Mouse (Mus musculus): Measurements from ENCODE around the gene Gimap8. TPM values are rescaled to one million over a fixed set of nuclear protein-coding genes. Genes with fewer than 3 reads are reported as not detected.
"Not testable (repeated sequence)": the region's sequence is repeated elsewhere in the genome, so short reads cannot be mapped to it uniquely, and the experiment has no call there.

Gimap8 gene
- under 1 TPM; 0.64 to 0.66 TPM for total RNA-seq (2021)

DNA sequence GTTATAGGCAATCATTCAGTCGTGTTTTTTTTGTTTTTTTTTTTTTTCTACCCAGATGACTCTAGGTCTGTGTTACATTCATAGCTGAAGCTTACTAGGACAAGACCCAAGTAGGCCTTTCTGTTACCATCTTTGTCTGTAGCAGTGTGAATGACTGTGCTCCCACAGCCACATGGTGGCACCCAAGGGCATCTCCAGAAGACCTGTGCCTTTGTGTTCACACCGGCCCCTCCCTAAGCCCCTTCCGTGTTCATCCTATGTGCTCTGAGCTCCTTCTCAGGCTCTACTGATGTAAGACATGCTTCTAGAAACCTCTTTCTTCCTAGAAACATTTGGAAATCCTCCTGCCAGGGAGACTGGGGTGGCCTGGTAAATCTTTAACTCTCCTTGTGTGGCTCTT is at the start of gene Gimap8:
Gene Gimap8 (plus strand): TSS at position 240 of the 400 bp plus-strand sequence.
- DNase-seq (ENCODE audit: extremely low spot score in 1 of 2, low spot score in 1 of 2): no peak

DNA sequence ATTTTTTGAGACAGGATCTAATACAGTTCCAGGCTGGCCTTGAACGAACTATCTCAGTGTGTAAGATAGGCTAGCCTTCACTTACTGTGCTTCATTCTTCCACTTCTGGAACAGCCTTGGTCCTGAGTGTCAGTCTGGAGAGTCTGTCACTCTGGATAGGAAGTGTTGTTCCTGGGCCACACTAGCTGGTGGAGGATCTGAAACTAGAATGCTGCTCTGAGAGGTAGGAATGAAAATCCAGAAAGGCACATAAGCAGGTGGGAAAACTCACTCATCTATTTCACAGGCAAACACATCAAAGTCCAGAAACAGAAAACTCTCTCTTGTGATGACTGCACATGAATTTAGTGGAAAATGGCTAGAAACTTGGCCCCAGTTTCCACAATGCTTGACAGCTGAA is 46.4 kb upstream of the Gimap8 start:
- no peak for DNase-seq (ENCODE audit: extremely low spot score in 1 of 2, low spot score in 1 of 2)

DNA sequence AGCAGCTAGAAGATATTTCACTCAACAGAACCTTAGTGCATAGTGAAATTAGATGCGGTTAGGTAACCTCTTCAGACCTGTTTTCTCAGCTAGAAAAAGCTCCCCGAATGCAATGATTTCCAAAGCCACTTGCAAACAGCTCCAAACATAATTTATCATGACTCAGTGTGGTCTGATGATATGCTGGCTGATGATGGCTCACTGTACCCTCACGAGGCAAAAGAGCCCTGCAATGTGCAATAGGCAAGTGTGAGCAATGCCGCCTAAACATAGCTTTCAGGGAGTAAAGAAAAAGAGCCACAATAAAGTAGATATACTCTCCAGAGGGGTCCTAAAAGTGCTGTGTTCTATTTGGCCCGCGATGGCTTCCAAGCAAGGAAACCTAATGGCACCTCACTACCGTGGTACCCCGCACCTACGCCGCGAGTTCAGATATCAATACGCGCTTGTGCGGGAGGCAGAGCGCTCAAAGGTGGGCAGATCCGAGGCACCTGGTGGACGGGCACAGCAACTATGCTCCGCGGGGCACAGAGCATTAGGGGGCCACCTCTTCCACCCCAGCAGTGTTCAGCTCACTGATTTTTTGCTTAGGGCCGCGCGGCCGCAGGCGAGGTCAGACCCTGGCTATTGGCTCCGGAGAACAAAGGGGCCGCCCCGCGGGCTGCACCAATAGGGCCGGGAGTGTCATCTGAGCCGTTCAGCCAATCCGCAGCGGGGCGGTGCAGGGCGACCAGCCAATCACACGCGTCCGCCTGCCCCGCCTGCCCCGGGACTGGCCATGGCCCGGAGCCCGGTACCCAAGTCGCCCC is 45.6 kb upstream of the Gimap8 start, which contains the start of gene Zfp775:
Gene Zfp775 (plus strand): TSS at position 793 of the 809 bp plus-strand sequence.
- DNase-seq (ENCODE audit: extremely low spot score in 1 of 2, low spot score in 1 of 2): peak; percentile 88 to 94

DNA sequence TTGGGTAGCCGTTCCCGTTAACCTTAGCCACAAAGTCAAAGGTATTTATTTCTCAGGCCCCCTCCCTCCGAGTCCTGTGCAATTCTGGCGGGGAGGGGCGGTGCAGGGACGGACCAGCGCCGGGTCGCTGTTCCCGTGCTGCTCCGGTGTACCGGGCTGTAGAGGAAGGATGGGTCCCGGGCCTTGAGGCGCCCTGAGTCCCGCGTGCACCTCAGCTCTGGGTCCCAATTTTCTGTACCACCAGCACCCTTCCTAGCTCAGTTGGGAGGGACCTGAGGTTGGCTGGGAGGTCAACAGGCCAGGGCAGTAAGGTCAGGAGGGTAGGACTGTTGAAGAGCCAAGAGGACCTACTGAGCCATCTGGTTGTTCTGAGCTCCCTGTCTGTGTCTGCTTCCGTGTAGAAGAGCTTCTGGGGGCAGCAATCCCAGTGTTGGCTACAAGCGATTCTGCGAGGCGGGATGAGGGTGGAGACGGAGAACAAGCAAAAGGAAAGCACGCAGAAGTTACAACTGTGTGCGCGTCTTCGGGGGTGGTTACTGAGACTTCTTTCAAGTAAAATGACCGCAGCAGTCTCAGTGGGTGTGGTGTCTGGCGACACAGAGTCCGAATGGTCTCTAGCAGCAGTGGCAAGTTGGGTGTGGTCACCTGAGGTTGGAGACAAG is 44.8 kb upstream of the Gimap8 start:
- peak in 1 of 2 experiments; percentile 47 for DNase-seq (ENCODE audit: extremely low spot score in 1 of 2, low spot score in 1 of 2)

DNA sequence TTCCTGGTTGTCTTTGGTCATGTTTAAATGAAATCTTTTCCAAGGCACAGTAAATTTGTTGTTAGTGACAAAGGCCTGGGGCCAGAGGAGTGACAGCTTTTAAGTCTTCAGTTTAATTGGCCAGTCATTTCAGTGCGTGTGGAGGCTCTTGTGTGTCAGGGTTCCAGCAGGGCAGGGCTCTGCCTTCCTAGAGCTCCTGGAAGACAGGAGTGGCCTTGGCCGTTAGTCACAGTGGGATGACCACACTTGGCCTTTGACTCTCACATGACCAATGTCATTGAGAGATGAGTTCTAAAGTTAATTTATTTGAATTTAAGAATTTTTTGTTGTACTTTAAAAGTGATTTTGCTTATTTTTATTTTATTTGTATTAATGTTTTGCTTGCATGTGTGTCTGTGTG is 38.9 kb upstream of the Gimap8 start:
- no peak for DNase-seq (ENCODE audit: extremely low spot score in 1 of 2, low spot score in 1 of 2)

DNA sequence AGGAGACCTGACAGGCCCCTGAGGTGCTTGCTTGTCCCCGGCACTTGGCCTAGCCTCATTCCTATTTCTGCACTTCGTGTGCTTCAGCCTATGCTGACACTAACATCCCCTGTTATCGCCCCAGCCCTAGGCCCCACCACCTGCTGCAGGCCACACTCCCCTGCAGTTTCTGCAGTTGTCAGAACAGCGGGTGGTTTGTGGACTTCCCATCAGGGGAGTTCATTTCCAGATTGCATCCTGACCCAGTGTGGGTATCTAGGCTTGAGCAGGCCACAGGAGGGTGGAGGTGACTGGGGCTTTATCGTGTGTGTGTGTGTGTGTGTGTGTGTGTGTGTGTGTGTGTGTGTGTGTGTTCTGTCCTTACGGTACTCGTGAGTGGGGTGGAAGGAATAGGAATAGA is 37.5 kb upstream of the Gimap8 start:
- DNase-seq (ENCODE audit: extremely low spot score in 1 of 2, low spot score in 1 of 2): no peak

DNA sequence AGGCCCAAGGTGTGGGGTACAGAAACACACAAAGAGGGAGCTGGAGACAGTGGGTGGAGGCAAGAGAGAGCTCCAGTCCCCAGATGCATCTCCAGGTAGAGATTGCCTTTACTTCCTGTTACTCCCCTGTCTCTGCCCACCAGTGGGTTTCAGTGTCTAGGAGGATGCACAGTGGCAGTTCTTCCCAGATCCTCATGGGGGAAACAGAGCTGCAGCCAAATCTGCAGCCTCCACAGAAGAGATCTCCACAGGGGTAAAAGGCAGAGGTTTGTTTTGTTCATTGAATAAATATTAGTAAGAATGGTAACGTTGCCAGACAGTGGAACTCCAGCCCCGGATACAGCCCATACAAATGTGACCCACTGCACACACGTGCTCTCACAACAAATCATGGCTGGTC is 36.4 kb upstream of the Gimap8 start:
- no peak for DNase-seq (ENCODE audit: extremely low spot score in 1 of 2, low spot score in 1 of 2)

DNA sequence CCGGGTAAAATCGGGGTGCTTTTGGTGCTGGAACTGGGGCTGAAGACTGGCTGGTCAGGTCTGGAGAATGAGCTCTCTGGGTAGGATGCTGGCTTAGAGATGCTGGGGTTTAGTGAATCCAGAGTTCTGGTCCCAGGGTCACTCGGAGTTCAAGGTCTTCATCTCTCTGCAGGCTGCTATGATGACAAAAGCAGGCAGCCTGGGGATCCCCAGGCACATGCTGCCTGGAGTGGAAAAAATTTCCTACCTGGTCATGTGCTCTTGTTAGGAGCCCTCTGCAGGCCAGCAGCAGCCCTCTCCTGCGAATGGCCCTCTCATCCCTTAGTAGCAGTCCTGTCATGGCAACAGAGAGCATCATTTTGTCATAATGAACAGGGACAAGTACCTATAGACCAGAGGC is 33.6 kb upstream of the Gimap8 start:
- DNase-seq (ENCODE audit: extremely low spot score in 1 of 2, low spot score in 1 of 2): no peak

DNA sequence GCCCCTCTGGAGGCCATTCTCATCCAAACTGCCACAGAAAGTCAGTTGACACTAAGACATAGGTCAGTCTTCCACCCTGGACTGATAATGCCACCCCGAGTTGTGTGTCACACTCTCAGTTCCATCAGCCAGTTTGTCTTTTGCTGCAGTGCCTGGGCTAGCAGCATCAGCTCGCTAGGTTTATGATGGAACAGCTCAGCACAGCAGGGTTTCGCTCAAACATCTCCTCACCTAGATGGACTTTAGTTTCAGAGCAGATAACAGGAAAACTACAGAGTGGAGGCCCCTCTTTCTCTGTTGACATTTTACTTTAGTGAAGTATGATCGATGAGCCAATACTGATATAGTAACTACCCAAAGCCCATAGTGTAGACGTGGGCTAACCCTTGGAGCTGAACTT is 32.3 kb upstream of the Gimap8 start:
- no peak for DNase-seq (ENCODE audit: extremely low spot score in 1 of 2, low spot score in 1 of 2)

DNA sequence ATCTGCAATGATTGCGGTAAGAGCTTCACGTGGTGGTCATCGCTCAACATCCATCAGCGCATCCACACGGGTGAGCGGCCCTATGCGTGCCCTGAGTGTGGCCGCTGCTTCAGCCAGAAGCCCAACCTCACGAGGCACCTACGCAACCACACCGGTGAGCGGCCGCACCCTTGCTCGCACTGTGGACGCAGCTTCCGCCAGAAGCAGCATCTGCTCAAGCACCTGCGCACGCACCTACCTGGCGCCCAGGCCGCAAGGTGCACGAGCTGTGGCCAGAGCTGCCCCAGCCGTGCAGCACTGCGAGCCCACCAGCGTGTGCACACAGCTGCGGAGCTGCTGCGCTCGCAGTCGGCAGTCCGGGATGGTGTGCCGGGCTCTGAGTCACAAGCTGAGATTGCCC is 27.0 kb upstream of the Gimap8 start:
- DNase-seq (ENCODE audit: extremely low spot score in 1 of 2, low spot score in 1 of 2): no peak

DNA sequence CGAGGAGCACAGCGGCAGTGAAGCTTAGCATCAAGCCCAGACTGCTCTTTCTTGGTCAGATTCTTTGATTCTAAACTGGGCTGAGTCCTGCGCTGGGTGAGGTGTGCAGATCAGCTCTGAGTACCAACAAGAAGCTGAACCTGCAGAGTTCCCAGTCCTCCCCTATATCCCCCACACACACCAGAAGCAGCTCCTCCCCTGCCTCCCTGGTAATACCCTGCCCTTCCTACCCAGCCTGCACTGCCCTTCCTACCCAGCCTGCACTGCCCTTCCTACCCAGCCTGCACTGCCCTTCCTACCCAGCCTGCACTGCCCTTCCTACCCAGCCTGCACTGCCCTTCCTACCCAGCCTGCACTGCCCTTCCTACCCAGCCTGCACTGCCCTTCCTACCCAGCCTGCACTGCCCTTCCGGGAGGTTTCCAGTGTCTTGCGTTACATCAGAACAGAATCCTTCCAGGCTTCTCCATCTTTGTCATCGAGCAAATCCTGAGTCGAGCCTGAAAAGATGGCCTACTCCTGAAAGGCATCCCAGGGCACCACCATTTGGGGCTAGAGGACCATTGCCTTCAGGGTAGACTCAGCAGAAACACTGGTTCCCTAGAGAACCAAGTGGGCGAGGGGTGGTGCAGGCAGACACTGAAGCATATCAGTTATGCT is 24.7 kb upstream of the Gimap8 start:
- not testable (repeated sequence) for DNase-seq (ENCODE audit: extremely low spot score in 1 of 2, low spot score in 1 of 2)

DNA sequence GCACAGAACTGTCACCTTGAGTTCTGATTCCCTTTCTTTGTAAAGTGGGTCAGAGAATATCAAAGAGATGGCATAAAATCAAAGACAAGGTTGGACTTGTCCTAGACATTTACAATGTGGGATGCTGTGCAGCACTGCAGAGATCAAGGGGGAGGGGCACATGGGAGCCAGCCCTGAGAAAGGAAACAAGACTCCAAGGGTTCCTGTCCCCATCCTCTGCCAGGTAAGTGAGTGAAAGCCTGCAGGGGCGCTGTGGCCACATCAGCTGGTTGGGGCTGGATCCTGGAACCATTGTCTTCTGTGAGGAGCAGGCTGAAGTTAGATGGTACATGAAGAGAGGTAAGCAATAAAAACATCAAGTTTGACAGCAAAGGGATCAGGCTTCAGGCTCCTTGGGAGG is 23.6 kb upstream of the Gimap8 start:
- DNase-seq (ENCODE audit: extremely low spot score in 1 of 2, low spot score in 1 of 2): no peak

DNA sequence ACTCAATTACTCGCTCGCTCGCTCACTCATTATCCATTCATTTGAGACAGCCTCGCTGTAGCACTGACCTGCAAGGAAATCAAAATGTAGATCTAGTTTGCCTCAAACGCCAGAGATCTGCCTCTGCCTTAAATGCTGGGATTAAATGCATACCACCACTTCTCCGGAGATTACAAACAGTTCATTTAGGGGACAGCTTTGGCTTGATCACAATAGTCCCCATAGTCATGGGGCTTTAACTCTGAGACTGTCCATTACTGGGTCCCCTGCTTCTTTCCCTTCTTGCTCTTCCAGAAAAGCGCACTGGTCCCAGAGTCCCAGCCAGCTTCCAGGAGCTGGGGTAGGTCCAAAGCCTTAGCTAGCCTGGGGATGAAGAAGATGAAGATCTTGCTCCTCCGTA is 20.6 kb upstream of the Gimap8 start, which contains the start of gene AI854703:
Gene AI854703 (plus strand): TSS at position 301 of the 400 bp plus-strand sequence.
- DNase-seq (ENCODE audit: extremely low spot score in 1 of 2, low spot score in 1 of 2): no peak

DNA sequence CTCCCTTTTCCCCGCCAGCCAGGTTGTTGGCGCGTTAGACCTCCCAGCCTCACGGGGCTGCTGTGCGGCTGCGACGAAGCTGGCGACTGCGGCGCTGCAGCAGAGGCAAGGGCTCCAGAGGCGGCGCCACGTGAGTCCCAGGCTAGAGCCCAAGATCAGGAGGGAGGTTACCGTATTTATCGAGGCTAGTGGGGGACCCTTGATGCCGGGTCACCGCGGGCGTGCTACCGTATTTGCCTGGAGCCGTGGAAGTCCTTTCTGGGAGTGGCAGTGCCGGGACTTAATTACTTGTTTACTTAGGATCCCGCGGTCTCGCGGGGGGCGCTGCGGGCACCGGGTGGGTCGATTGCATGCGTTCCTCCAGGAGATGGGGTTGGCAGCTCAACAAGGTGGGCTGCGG is 20.1 kb upstream of the Gimap8 start:
- DNase-seq (ENCODE audit: extremely low spot score in 1 of 2, low spot score in 1 of 2): peak; percentile 46 to 56

DNA sequence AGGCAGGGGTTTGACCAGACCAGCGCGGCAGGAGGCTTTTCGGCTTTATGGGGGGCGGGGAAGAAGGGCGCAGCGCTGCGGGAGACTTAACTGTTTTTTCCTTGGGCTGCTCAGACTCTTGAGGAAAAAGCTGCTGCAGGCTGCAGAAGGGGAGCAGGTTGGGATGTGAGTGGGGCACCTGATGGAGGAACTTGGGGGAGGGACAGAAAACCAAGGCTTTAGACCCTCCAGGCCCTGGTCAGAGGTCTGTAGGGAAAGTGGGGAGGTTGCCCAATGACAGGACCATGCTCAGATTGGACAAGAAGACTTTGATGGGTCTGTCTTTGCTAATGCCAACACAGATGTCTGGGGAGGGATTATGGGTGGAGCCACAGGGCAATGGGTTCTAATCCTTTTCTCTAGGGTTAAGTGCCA is 19.5 kb upstream of the Gimap8 start:
- no peak for DNase-seq (ENCODE audit: extremely low spot score in 1 of 2, low spot score in 1 of 2)

DNA sequence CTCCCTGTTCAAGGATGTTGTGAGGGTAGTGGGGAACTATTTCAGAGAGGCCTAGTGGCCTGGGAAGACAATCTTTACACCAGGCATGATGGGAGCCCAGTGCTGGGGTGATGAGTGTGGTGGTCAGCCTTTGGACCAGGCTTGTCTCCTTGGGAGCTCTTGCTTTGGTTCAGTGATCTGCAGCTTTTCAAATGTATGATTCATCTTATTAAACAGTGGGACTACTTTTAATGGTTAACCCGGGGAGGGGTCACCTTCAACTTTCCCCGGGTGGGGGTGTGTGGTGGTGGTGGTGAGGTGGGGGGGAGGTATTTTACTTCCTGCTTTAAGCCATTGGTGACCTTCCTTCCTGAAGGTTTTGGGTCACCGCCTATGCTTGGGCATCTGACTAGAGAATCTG is 18.7 kb upstream of the Gimap8 start:
- DNase-seq (ENCODE audit: extremely low spot score in 1 of 2, low spot score in 1 of 2): no peak

DNA sequence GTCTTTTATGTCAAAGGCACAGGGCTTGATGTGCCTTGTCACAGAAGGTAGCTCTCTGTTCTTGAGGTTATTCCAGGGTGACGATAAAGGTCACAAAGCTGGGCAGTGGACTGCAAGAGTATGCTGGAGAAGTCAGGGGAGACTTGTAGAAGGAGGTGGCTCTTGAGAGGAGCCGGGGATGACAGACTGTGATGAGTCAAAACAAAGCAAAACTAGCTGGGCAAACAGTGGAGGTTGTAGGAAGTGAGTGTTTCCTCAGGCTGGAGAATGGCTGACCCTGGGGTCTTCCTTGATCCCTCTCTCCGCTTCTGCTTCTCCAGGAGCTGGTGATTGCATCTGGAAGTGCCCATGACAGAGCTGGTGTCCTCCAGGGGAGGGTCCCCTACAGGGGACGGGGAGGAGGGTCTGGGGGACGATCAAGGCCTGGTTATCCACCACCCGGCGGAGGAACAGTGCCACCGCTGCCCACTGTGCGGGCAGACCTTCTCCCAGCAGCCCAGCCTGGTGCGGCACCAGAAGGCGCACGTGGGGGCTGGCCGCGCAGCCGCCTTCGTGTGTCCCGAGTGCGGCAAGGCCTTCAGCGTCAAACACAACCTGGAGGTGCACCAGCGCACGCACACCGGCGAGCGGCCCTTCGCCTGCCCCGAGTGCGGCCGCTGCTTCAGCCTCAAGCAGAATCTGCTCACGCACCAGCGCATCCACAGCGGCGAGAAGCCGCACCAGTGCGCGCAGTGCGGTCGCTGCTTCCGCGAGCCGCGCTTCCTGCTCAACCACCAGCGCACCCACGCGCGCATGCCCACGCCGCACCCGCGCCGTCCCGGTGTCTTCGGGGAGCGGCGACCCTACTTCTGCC is 18.0 kb upstream of the Gimap8 start:
- DNase-seq (ENCODE audit: extremely low spot score in 1 of 2, low spot score in 1 of 2): peak; percentile 49 to 56

DNA sequence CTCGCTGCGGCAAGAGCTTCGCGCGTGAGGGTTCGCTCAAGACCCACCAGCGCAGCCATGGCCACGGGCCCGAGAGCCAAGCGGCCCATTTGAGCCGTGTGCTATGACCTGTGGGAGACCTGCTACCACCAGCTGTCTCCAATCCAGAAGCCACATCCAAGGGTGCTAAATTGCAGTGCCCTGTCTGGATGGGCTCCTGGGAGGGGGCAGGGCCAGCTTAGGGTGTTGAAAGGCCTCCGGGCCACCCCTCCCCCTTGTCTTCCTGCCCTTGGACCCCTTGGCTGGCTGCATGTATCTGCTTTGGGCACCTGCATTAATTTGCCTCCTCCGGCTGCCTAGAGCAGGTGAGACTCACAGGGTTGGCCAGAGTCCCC is 17.4 kb upstream of the Gimap8 start:
- DNase-seq (ENCODE audit: extremely low spot score in 1 of 2, low spot score in 1 of 2): no peak

DNA sequence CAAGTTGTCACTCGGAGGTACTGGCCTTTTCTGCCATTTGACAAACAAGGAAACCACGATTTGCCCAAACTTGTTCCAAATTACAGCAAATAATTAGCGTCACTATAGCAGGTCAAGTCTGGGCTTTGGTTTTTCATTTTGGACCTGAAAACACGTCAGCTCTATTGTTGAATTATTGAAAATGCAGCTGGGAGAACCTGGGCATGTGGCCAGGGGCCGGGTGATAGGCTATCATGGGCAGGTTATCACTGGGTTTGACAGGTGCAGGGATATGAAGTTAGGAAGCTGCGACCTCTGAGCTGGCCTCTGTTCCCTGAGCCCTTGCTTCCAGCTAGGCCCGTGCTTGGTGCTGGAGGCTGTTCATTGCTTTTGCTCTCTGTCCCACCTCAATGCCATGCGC is 16.2 kb upstream of the Gimap8 start:
- no peak for DNase-seq (ENCODE audit: extremely low spot score in 1 of 2, low spot score in 1 of 2)

DNA sequence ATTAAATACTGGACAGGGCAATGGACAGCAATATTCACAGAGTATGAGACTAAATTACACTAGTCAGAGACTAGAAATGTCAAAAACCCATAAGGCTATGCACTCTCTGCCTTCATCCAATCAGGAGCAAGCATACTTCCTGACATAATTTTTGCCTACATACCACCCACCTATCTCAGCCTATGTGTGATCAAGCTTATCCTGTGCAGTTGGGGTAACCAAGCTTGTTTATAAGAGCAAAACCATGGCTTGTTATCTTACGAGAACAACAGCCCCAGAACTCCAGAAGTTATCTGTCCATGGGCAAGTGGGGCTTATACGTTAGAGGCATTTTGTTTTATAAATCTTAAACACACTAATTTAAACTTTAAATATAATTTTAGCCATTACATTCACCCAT is 11.9 kb upstream of the Gimap8 start:
- no peak for DNase-seq (ENCODE audit: extremely low spot score in 1 of 2, low spot score in 1 of 2)
